ENCODE assay signal across 8 mouse cellular contexts in the genomic region with DNA sequence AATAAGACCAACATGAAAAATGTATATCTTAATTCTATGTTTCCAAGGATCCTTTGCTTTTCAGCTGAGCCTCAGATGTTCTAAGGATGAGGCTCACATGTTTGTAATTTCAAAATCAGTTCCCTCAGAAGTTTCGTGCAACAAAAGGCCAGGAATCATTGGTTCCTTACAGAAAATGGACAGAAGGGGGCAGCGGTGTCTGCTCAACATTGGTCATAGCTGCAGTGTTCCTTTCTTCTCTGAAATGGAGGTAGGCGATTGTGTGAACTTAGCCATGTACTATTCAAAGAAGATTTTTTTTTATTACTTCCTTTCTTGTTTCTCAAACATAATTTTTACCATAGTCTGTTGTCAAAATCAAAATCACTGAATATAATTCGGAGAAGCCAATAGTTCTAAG.
DNase-seq lines count a peak whose midpoint lies in the region; ATAC-seq and TF ChIP-seq lines count a peak whose summit lies in the region.

No protein-coding gene starts in this region.

- ATAC-seq in heart, postnatal 0 days (ENCODE audit: insufficient read depth, low read depth): no peak
- peak; percentile 60; the same call in 1 of the 2 replicates for ATAC-seq in kidney, embryonic 14.5 days (ENCODE audit: low FRiP score, low TSS enrichment)
- no peak for ATAC-seq in monocyte, adult 5-6 weeks (replicated peaks; ENCODE audit: insufficient number of reproducible peaks, low FRiP score, low TSS enrichment, poor library complexity, severe bottlenecking)

- no peak overlapping the region for H3K4me2 ChIP-seq in heart, postnatal 0 days (ENCODE audit: low read depth, low read length)
- H3K4me2 ChIP-seq in kidney, embryonic 14.5 days (replicated peaks; ENCODE audit: low read depth, low read length): no peak overlapping the region

- intact Hi-C loops in heart, postnatal 25 days (cut with DNase I): loop anchor here (2.0 to 10.0 kb wide), 2 partner anchors 1028 to 1694 kb away; no protein-coding TSS in a partner anchor

- H3K36me3 ChIP-seq in heart, postnatal 0 days (replicated peaks; ENCODE audit: control insufficient read depth, insufficient read depth, low read length): no peaks in the 10 kb centered on the region
- no peaks in the 10 kb centered on the region for H3K36me3 ChIP-seq in kidney, embryonic 14.5 days (ENCODE audit: control insufficient read depth, insufficient read depth, low read length)

- no peak overlapping the region for H3K4me3 ChIP-seq in heart, postnatal 0 days (ENCODE audit: low read depth, low read length)
- H3K4me3 ChIP-seq in kidney, embryonic 14.5 days (ENCODE audit: low read length): no peak overlapping the region

- no peaks in the 10 kb centered on the region for H3K27me3 ChIP-seq in heart, postnatal 0 days (ENCODE audit: control insufficient read depth, insufficient read depth, low read length)
- H3K27me3 ChIP-seq in kidney, embryonic 14.5 days (ENCODE audit: control insufficient read depth, insufficient read depth, low read length): no peaks in the 10 kb centered on the region

- DNase-seq in heart, postnatal 0 days (ENCODE audit: low spot score): peak; percentile 76
- no peak for DNase-seq in heart, postnatal 25 days (ENCODE audit: low spot score)
- peak; percentile 21 to 27 for DNase-seq in urinary bladder, adult 18-20 months (ENCODE audit: low spot score in 2 of 2)
- DNase-seq in urinary bladder, postnatal 4 days (ENCODE audit: low spot score in 2 of 2): no peak
- DNase-seq in embryo, embryonic 11 days: peak; percentile 54
- peak; percentile 74 for DNase-seq in lung, postnatal 14 days

- H3K27ac ChIP-seq in heart, postnatal 0 days (ENCODE audit: low read depth): no peak overlapping the region
- H3K27ac ChIP-seq in kidney, embryonic 14.5 days (ENCODE audit: low read depth, low read length): no peak overlapping the region

- no peak for TF ChIP-seq EP300 in heart, postnatal 0 days (IDR thresholded peaks at IDR 0.05; ENCODE audit: low read depth)

- no peaks in the 10 kb centered on the region for H3K4me1 ChIP-seq in heart, postnatal 0 days (ENCODE audit: control insufficient read depth, insufficient read depth)
- H3K4me1 ChIP-seq in kidney, embryonic 14.5 days (ENCODE audit: control insufficient read depth, insufficient read depth, low read length): no peaks in the 10 kb centered on the region

- TF ChIP-seq CTCF in heart, postnatal 0 days (IDR thresholded peaks at IDR 0.05; ENCODE audit: low read depth): peak; percentile 77

- 33% methylated on average over 4 of the region's 4 CpGs for WGBS in heart, postnatal 0 days
- WGBS in kidney, embryonic 14.5 days: 33% methylated on average over 4 of the region's 4 CpGs

- H3K9me3 ChIP-seq in heart, postnatal 0 days (replicated peaks; ENCODE audit: control insufficient read depth, low read length): no peaks in the 10 kb centered on the region
- H3K9me3 ChIP-seq in kidney, embryonic 14.5 days (ENCODE audit: control insufficient read depth, low read length): no peaks in the 10 kb centered on the region

- no peak overlapping the region for H3K9ac ChIP-seq in heart, postnatal 0 days (replicated peaks; ENCODE audit: low read depth, low read length)
- H3K9ac ChIP-seq in kidney, embryonic 14.5 days (ENCODE audit: low read depth, low read length): no peak overlapping the region

Comparison
In these comparisons a context has a peak if more than half of its experiments do, and no peak if none do; other contexts are left out.
1. DNase-seq: peak in heart, postnatal 0 days (single experiment), urinary bladder, adult 18-20 months (2 of 2), embryo, embryonic 11 days (single experiment) and lung, postnatal 14 days (single experiment); none in heart, postnatal 25 days (single experiment) and urinary bladder, postnatal 4 days (0 of 2).